Mouse (Mus musculus) E14TG2a.4 (cell line): Measurements from ENCODE around the gene Col4a4.

Source experiments
- CTCF ChIP-seq: conservative IDR thresholded peaks from 2 replicates; pipeline ENCODE4 v1.5.1; 2014; ENCODE audit warnings: low read length
- NANOG ChIP-seq: IDR thresholded peaks from 2 replicates; pipeline ENCODE4 v1.6.1; 2014; ENCODE audit warnings: borderline replicate concordance, low read length, mixed read lengths
- POU5F1 ChIP-seq: IDR thresholded peaks from 2 replicates; pipeline ENCODE4 v1.6.1; 2014; ENCODE audit warnings: low read length, borderline replicate concordance

DNA sequence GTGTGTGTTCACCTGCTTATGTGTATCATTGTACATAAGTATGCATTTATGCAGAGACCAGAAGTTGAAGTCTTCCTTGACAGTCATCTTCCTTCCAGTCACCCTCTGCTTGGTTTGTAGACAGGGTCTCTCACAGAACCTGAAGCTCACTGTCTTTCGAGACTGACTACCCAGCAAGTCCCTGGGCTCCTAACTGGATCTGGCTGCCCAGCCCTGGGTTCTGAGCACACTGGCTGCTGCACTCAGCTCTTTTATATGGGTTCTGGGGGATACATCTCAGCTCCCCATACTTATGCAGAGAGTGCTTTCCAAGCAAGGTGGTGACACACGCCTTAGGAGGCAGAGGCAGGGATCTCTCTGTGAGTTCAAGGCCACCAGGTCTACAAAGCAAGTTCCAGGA, 126.7 kb downstream of the Col4a4 start:
- TF ChIP-seq CTCF (no peak), POU5F1 (no peak), NANOG (no peak)
